Mouse (Mus musculus) hindbrain, embryonic 11.5 days (tissue): ENCODE measurements around the gene Plekha6. TPM values are rescaled to one million over a fixed set of nuclear protein-coding genes. Genes with fewer than 3 reads are reported as not detected.
A peak's percentile ranks its signal among the peaks of the same experiment; 100 is the strongest.

Experiments used
- ATAC-seq: fragments of 200-750 bp; cut with Nextera tagmentation; 2 replicates; pipeline ENCODE4 v1.8.0; 2017; ENCODE audit warnings: mild to moderate bottlenecking, moderate TSS enrichment, moderate library complexity; ENCODE audit not compliant: low FRiP score
- DNase-seq: peaks from one replicate; pipeline ENCODE4 v3.0.0-alpha.2; 2015; ENCODE audit warnings: low spot score
- H3K27ac ChIP-seq: fragments of 300-500 bp; sonication (generic); 2 replicates; pipeline ENCODE4 v1.5.1; 2014; ENCODE audit warnings: mild to moderate bottlenecking, low read depth, low read length
- H3K27me3 ChIP-seq: fragments of 300-500 bp; sonication (generic); 2 replicates; pipeline ENCODE4 v1.6.1; 2014; ENCODE audit warnings: mild to moderate bottlenecking, low read length, moderate library complexity, mixed read lengths; ENCODE audit not compliant: control insufficient read depth, insufficient read depth
- H3K36me3 ChIP-seq: fragments of 300-500 bp; sonication (generic); 2 replicates; pipeline ENCODE4 v1.6.1; 2014; ENCODE audit warnings: mild to moderate bottlenecking, low read length, moderate library complexity, mixed read lengths; ENCODE audit not compliant: control insufficient read depth, insufficient read depth
- H3K4me1 ChIP-seq: fragments of 300-500 bp; sonication (generic); replicated peaks from 2 replicates; pipeline ENCODE4 v1.6.1; 2014; ENCODE audit warnings: low read length, mixed read lengths; ENCODE audit not compliant: control insufficient read depth, insufficient read depth
- H3K4me2 ChIP-seq: fragments of 300-500 bp; sonication (generic); replicated peaks from 2 replicates; pipeline ENCODE4 v1.6.1; 2014; ENCODE audit warnings: mild to moderate bottlenecking, low read depth, low read length
- H3K4me3 ChIP-seq: fragments of 300-500 bp; sonication (generic); 2 replicates; pipeline ENCODE4 v1.5.1; 2014; ENCODE audit warnings: low read depth, low read length
- H3K9ac ChIP-seq: fragments of 300-500 bp; sonication (generic); 2 replicates; pipeline ENCODE4 v1.6.1; 2014; ENCODE audit warnings: low read depth, low read length
- H3K9me3 ChIP-seq: fragments of 300-500 bp; sonication (generic); 2 replicates; pipeline ENCODE4 v1.6.1; 2016; ENCODE audit warnings: low read length; ENCODE audit not compliant: control insufficient read depth
- WGBS: fragments of 180-500 bp; shearing (Covaris S2); extraction: QIAGEN DNeasy Blood & Tissue Kit; methylation state at CpG from one replicate; pipeline ENCODE4 v1.1.7; 2014; 5-methylcytosine and 5-hydroxymethylcytosine counted together
- polyA plus RNA-seq: library from polyadenylated mRNA; unstranded; fragments of >200 nt; fragmentation: Nextera tagmentation; extraction: Ambion mirVana; gene quantifications from 2 replicates; pipeline ENCODE4 v1.2.1, GENCODE M21; 2014

Gene Plekha6
- polyA plus RNA-seq, 1 experiment from 2014 or later, result 22.1 TPM

DNA sequence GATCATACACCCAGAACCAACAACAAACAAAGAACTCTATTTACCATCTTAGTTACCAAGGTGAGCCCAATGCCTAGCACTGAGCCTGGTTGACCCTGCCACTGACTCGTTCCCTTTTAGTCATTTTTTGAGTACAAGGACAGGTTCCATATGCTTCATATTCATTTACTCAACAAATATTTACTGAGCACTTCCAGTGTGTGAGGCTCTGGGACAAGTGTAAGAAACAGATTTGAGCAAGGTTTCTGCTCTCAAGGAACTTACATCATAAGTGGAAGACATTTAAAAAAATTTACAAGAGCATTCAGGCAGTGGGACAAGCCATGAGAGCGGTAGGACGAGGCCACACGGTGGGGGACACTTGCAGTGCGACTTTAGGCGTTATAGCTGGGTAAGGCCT, 8.7 kb upstream of the Plekha6 start:
- no peak overlapping the region for H3K4me2 ChIP-seq
- no peaks in the 10 kb centered on the region for H3K36me3 ChIP-seq
- no peaks in the 10 kb centered on the region for H3K9me3 ChIP-seq
- DNase-seq (no peak), ATAC-seq (no peak)
- H3K27me3 ChIP-seq, result no peaks in the 10 kb centered on the region
- H3K27ac ChIP-seq, result no peak overlapping the region
- H3K9ac ChIP-seq, result no peak overlapping the region
- no peaks in the 10 kb centered on the region for H3K4me1 ChIP-seq
- no peak overlapping the region for H3K4me3 ChIP-seq
- WGBS, result 82% methylated on average over 6 of the region's 6 CpGs

DNA sequence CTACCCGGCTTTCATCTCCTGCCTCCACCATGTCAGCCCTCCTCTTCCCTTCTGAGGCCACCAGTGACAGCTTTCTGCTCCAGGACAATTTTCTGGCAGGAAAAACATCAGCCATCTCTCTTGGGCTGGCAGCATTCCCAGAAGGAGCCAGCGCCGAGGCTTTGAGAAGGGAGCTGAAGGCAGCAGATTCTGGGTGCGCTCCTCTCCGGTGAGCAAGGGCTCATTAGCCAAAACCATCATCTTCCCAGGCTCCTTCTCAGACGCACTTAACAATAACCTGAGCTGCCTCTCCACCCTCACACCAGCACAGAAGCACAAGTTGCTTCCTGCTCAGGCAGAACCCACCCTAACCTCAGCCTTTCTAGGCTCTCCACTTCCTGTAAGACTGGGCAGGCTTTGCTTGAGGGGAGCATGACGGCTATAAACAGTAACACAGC, 4.9 kb upstream of the Plekha6 start:
- 63% methylated on average over 7 of the region's 7 CpGs for WGBS
- Histone ChIP-seq H3K4me2 (no peak overlapping the region), H3K27ac (no peak overlapping the region), H3K27me3 (peaks cover 21% of the 10 kb centered on the region), H3K4me1 (peaks cover under 1% of the 10 kb centered on the region), H3K36me3 (no peaks in the 10 kb centered on the region), H3K9ac (no peak overlapping the region), H3K9me3 (no peaks in the 10 kb centered on the region), H3K4me3 (no peak overlapping the region)
- DNase-seq, result no peak
- no peak for ATAC-seq

DNA sequence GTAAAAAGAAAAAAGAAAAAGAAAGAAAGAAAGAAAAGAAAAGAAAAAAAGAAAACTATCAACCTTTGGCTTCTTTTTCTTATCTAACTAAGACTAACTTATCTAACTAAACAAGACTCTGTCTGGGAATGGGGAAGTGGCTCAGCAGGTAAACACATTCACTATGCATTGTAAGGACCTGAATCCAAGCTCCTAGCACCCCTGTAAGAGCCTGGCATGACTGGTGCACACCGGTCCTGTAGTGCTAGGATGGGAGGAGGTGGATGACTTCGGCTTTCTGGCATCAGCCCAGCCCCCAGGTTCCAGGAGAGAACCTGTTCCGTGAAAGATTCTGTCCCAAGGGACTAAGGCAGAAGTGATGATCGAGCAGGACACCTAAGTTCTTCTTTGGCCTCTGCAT, 2.5 kb upstream of the Plekha6 start:
- WGBS, result 68% methylated on average over 4 of the region's 4 CpGs
- no peak overlapping the region for H3K27ac ChIP-seq
- ATAC-seq (no peak), DNase-seq (no peak)
- no peak overlapping the region for H3K4me2 ChIP-seq
- peaks cover 3% of the 10 kb centered on the region for H3K4me1 ChIP-seq
- no peaks in the 10 kb centered on the region for H3K36me3 ChIP-seq
- no peaks in the 10 kb centered on the region for H3K9me3 ChIP-seq
- no peak overlapping the region for H3K9ac ChIP-seq
- peaks cover 33% of the 10 kb centered on the region for H3K27me3 ChIP-seq
- no peak overlapping the region for H3K4me3 ChIP-seq

DNA sequence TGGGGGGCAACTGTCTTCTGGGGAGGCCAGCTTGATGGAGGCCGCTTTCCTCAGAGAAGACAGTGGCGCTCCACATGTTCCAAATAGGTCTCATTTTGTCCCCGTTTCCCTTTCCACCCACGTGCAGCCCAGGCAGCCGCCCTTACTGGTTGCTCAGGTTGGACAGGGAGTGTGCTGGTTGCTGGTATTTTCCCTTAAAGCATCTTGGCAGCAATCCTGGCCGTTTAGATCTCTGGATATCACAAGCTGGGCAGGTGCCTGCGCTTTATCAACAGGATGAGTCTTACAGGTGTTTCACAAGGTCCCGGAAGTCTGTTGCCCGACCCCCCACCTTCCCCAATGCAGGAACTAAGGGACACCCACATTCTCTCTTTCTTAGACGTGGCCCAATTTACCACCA, 2.0 kb upstream of the Plekha6 start:
- Histone ChIP-seq H3K9ac (no peak overlapping the region), H3K36me3 (no peaks in the 10 kb centered on the region), H3K4me3 (no peak overlapping the region), H3K4me1 (peaks cover 3% of the 10 kb centered on the region), H3K9me3 (no peaks in the 10 kb centered on the region), H3K4me2 (no peak overlapping the region), H3K27me3 (peaks cover 33% of the 10 kb centered on the region), H3K27ac (no peak overlapping the region)
- ATAC-seq (no peak), DNase-seq (no peak)
- WGBS, result 74% methylated on average over 10 of the region's 10 CpGs

DNA sequence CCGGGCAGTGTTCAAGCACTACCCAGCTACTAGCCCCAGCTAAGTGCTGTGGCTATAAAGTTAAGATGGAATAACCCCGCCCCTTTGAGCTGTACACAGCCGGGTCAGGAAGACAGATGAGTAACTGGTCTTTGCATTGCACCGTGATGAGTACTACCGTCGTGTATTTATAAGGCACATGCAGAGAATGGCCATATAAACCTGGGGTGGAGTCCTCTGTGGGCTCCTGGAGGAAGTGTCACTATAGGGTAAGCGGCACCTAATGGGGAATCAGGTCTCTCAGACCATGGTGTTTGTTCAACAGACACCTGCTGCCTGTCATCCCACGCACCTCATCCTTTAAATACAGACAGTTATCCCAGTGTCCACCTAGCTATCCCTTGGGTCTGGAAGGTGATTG, 1.0 kb upstream of the Plekha6 start:
- Histone ChIP-seq H3K27me3 (peaks cover 33% of the 10 kb centered on the region), H3K36me3 (no peaks in the 10 kb centered on the region), H3K4me2 (no peak overlapping the region), H3K4me3 (no peak overlapping the region), H3K9me3 (no peaks in the 10 kb centered on the region), H3K27ac (no peak overlapping the region), H3K9ac (no peak overlapping the region), H3K4me1 (peaks cover 3% of the 10 kb centered on the region)
- WGBS, result 59% methylated on average over 8 of the region's 8 CpGs
- DNase-seq (no peak), ATAC-seq (no peak)

DNA sequence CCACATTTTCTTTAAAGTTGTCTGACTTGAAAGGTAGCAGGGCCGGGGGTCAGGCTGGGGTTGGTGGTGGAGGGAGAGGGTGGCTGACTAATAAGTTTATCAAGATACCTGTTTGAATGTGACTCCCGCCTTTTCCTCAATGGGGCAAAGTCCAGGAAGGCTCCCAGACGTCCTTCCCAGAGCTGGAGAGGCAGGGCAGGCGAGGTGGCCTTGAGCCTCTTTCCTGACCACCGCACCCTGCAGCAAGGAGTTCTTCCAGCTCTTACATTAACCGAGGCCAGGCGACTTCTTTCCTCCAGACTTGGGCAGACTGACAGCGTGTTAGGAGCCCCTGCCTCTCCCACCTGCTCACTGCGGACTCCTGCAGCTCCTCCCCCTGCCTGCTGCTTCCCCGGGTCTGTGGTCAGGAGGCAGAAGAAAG, 591 bp downstream of the Plekha6 start:
- peak overlapping the region; percentile 43 for H3K4me3 ChIP-seq
- peaks cover 3% of the 10 kb centered on the region for H3K4me1 ChIP-seq
- ATAC-seq, result no peak
- peak overlapping the region; percentile 60; the same call in 1 of the 2 replicates for H3K9ac ChIP-seq
- peak; percentile 47 for DNase-seq
- no peaks in the 10 kb centered on the region for H3K9me3 ChIP-seq
- H3K36me3 ChIP-seq, result no peaks in the 10 kb centered on the region
- H3K4me2 ChIP-seq, result peak overlapping the region; percentile 98
- 1% methylated on average over 10 of the region's 10 CpGs for WGBS
- no peak overlapping the region for H3K27ac ChIP-seq
- H3K27me3 ChIP-seq, result peaks cover 33% of the 10 kb centered on the region

DNA sequence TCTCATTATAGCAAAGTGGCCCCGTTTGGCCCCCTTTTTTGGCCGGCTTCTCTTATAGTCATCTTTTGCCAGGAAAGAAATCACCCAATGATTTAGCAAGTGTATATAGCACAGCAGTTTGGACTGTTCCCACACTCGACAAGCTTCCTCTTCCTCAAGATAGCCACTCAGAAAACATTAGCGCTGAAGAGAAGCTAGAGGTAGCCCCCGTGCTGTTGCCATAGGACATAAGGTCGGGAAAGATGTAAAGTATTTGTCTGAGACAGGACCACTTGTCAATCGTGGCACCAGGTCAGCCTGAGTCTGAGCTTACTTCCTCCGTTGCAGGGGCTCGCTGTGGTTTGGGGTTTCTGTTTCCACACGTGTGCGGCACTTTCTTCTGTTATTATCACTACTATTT, 1.1 kb downstream of the Plekha6 start:
- ATAC-seq (no peak), DNase-seq (no peak)
- whole genome bisulfite sequencing, result 35% methylated on average over 11 of the region's 11 CpGs
- Histone ChIP-seq H3K9ac (no peak overlapping the region), H3K36me3 (no peaks in the 10 kb centered on the region), H3K4me1 (peaks cover 3% of the 10 kb centered on the region), H3K9me3 (no peaks in the 10 kb centered on the region), H3K4me3 (no peak overlapping the region), H3K27me3 (peaks cover 33% of the 10 kb centered on the region), H3K27ac (no peak overlapping the region), H3K4me2 (peak overlapping the region; percentile 98)

DNA sequence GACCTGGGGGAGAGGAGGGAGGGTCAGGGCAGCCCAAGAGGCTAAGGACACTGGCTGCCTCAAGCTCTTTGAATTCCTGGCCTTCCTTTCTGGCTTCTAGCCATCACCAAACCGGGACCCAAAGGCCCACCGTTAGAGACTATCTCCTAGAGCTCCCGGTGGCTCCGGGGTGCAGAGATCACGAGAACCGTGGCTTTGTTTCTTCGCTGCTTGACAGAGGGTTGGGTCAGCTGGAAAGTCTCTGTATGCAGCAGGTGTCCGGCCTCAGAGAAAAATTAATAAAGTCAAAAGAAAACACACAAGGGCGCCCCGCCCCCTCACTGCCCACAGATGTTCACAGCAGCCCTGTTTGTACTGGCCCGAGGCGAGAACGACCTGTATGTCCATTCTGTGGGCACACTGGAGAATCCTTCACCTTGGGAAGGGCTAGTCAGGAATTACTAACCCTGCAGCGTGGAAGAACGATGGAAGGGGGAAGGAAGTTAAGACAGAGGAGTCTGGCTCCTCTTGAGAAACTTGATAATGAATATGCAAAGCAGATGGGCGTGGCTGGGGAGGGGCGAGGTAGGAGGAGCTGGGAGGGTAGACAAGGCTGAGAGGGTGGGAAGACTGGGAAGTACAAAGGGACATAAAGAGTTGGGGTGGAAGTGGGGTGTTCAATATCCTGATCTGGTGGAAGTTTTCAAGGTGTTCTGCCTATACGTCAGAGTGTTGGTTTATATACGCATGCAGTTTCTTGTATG, 4.5 kb downstream of the Plekha6 start:
- Histone ChIP-seq H3K9me3 (no peaks in the 10 kb centered on the region), H3K36me3 (no peaks in the 10 kb centered on the region), H3K27ac (no peak overlapping the region), H3K27me3 (peaks cover 15% of the 10 kb centered on the region; the same call in 1 of the 2 replicates), H3K4me2 (no peak overlapping the region), H3K4me3 (no peak overlapping the region), H3K9ac (no peak overlapping the region), H3K4me1 (peaks cover 3% of the 10 kb centered on the region)
- no peak for ATAC-seq
- 43% methylated on average over 19 of the region's 19 CpGs for WGBS
- peak; percentile 35 for DNase-seq

DNA sequence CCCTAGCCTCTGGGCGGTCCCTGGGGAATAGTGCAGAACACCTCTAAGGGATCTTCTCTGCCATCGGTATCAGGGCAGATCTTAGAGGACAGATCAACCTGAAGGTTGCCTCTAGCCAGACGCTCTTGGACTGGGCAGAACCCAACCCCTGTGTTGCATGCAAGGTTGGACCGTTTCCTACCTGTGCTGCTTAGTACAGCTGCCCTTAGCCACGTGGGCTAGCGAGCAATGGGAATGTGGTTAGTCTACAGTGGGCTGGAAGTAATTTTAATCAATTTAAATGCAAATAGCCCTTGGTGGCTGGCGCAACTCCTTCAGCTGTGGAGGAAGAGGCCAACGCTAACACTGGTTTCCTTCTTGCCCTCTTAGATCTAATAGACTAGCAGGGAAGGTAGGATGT, 6.2 kb downstream of the Plekha6 start:
- WGBS, result 77% methylated on average over 8 of the region's 8 CpGs
- Histone ChIP-seq H3K9me3 (no peaks in the 10 kb centered on the region), H3K9ac (no peak overlapping the region), H3K36me3 (no peaks in the 10 kb centered on the region), H3K4me2 (no peak overlapping the region), H3K27ac (no peak overlapping the region), H3K4me3 (no peak overlapping the region), H3K4me1 (no peaks in the 10 kb centered on the region), H3K27me3 (peaks cover 1% of the 10 kb centered on the region; the same call in 1 of the 2 replicates)
- no peak for DNase-seq
- ATAC-seq, result no peak
